Mouse (Mus musculus) fat pad, adult 2 months (tissue): Measurements from ENCODE around the gene Prmt9.

ENCODE experiments used
- DNase-seq: peaks from one replicate; pipeline ENCODE4 v3.0.0-alpha.2; 2011; ENCODE audit warnings: low read depth, low spot score; ENCODE audit errors: extremely low read depth

Prmt9 gene

DNA sequence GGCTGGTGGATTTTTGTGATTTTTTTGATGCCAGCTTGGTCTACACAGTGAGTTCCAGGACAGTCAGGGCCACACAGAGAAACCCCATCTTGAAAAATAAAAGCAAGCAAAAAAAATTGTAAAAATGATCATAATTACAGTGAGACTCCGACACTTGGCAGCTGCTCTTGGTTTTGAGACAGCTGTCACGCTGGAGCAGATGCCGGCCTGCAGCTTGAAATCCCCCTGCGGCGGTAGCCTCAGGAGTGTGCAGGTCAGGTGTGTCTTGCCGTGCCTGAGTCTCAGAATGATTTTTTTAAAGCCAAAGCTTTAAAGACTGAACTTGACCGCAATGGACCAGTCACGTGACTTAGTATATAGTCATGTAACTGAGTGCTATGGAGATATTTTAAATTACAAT is 23.1 kb upstream of the Prmt9 start:
- DNase-seq: no peak

DNA sequence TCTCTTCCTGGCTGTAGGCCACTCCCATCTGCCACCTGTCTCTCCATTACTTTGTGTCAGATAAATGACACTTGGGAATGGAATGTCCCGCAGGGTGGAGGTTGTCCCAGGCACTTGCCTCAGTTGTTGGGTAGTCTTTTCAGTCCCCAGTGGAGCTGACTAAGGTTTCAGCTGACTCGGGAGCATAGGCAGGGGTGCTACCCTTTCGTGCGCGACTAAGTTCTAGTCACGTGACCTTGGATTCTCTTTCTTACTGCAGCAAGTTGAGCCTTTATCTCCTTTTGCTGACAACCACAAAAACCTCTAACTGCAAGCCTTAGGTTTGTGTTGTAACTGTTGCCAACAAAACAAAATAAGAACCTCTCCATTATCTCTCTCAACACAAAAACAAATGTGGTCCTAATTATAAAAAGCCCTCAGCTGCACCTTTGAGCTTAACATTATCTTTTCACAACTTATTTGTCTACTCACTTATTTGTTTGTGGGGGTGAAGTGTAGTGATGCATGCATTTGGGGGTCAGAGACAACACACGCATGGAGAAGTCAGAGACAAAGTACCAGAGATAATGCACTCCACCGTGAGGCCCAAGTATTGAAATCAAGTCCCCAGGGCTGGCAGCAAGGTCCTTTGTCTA is 14.7 kb upstream of the Prmt9 start:
- DNase-seq: no peak

DNA sequence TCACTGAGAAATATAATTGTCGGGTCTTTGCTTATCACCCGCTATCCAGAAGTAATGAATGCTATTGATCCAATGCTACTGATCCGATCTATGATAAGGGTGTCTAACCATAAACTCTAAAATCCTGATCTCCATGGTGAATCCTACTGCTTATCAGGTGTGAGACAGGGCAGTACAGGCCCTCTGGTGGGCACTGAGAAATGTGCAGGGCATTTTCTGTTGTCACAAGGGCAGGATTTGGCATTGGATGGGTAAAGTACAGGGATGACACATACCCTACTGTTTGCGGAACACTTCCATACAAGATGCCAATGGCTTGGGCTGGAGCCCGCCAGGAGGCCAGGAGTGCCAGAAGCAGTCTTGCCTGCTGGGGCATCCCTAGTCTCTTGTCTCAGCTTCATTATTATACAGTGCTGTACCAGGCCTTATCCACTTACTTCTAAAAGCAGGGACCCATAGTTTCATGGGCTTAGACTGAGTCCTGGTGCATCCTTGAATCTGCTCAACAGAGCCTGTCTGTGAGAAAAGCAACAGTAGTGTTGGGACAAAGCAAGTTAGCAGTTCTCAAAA is 14.1 kb upstream of the Prmt9 start:
- no peak for DNase-seq

DNA sequence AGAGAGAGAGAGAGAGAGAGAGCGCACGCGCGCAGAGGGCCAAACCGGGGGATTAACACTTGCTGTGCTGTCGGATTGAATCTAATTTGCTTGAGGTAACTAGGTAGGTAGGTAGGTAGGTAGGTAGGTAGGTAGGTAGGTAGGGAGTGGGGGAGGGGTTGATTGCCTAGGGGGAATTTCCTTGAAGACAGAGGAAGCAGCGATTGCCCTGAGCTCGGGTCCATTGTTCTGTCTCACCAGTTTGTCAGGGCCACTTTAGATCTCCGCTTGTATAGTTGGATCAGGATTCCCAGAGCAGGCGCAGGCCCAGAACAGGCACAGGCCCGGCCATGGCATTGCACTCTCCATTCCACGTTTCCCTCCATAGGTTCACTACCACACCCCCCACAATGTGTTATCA is 12.4 kb upstream of the Prmt9 start:
- DNase-seq: no peak

DNA sequence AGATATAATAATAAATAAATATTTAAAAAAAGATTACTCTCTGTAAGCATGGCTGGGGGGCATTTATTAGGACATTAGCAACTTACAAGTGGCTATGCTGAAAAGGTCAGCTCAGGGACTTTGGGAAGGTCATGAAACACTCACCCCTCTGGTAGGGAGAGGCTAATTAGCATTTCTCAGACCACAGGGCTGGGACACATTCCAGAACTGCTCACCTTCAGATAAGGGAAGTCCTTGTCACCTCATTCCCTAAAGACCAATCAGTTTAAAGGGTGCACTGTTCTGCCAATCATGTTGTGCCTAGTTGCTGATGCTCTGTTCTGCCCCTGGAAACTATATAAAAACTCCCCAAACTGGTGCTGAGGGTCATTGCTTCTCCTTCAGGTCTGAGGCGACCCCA is 10.9 kb upstream of the Prmt9 start:
- DNase-seq: no peak

DNA sequence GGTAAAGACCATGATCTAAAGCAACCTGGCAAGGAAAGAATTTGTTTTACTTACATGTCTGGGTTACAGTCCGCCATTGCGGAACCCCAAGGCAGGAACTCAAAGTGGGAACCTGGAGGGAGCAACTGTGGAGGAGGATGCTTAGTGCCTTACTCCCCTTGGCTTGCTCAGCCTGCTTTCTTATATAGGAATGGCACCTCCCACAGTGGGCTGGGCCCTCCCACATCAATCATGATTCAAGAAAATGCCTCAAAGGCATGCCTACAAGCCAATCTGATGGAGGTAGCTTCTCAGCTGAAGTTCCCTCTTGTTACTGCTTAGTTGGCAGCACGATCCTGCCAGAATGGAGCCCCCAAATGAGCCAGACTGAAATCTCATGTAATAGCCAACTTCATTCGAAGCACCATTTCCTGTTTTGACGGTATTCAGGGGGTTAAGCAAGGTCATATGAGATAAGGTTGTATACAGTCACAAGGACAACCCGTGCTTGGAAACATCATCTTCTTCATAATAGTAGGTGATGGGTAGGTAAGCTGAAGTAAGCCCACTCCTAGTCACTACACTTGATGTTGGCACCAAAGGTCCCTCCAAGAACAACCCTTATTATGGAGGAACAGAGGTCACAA is 5.9 kb upstream of the Prmt9 start:
- DNase-seq: no peak

DNA sequence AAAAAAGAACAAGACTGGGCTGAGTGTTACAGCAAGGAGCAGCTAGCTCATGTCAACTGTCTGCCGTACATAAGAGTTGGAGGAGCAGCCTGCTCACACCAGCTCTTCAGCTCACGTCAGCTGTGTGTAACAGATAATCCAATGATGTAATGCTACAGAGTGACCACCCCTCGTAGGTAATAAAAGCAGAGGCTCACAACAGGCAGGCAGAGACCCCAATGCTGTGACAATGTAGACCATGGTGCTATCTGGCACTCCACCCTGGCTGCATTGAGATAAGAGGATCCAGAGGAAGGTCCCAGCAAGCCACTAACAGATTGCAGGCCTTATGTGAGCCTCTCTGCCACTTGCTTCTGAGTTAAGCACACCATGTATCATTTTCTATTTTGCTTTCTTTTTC is 4.8 kb upstream of the Prmt9 start:
- no peak for DNase-seq

DNA sequence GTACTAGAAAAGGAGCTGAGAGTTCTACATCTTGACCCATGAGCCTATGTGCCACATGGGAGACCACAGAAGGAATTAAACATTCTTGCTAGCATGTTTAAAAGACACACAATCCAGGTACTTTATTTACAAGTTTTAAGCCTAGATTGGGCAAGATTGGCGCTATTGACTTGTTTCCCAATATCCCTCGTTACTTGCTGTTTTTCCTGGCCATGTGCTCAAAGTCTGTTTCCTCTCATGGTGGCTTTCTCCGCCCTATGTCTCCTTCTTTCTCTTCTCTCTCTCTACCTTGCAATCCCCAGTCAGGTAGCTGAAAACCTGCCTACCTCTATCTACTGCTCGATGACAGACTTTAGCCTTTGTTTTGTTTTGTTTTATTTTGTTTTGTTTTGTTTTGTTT is 3.6 kb upstream of the Prmt9 start:
- no peak for DNase-seq

DNA sequence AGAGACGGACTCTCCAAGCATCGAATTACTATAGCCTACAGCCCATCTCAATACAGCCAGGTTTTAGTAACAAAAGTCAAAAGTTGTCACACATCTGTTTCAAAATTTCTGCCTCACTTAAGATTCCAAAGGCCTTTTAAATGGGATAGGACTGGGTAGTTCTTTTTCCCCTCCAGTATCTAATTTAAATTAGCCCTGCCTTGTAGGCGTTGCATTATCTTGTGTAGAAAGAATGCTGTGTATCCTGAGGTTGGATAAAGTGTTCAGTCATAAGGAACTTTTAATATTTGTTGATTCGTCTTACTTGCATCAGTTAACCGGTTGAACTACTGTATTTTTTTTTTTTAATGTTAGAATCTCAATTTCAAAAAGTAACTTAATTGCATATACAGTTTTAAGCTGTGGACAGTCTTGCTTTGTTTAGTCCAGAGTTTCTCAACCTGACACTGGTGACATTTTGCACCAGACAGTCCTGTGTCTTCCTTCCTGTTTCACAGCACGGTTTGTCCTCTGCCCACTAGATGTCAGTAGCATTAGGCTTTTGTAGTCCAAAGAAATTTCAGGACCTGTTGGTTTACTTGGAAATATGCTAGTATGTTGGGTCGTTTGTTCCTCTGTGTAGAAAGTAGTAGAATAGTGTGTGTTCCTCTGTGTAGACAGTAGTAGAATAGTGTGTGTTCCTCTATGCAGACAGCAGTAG is 834 bp downstream of the Prmt9 start:
- DNase-seq: no peak

DNA sequence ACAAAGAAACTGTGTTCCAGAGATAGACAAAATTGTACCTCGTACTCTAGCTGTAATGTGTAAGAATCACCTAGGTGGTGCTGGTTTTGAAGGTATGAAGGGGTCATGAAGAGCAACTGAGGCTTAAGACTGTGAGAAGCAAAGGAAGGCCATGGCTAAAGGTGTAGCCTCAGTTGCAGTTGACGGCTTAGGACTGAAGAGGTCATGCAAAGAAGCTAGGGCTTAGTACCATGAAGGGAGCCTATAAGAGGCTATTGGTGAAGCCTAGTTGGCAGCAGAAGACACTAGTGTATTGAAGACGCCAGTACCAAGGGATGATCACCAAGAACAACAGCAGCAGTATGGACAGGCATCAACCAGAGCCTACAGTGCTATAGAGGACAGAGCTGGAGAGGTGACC is 3.3 kb downstream of the Prmt9 start:
- DNase-seq: no peak

DNA sequence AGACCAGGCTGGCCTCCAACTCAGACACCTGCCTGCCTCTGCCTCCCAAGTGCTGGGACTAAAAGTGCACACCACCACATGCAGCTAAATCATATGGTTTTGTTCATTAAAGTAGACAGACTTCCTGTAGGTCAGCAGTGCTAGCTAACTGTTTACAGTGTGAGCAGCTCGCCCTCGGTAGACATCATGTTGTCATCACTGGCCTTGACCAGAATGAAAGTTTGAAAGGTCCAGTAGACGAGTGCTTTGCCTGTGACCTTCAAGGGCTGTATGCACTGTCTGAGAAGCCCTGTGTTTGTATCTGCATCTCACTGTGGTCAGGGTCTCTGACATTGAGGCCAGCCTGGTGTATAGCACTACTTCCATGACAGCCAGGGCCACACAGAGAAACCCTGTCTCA is 12.2 kb downstream of the Prmt9 start:
- DNase-seq: no peak

DNA sequence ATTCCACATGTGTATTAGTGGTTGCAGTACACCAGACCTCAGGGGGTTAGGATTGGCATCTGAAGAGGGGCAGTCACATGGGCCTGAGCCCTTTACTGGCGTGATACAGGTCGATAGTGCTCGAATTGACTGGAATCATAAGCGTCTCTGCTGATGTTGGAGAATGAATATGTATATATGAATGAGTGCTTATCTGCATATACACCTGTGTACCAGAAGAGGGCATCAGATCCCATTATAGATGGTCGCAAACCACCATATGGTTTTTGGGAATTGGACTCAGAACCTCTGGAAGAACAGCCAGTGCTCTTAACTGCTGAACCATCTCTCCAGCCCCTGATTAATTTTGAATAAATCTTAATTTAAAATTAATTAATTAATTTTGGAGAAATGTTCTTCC is 25.0 kb downstream of the Prmt9 start:
- DNase-seq: no peak

DNA sequence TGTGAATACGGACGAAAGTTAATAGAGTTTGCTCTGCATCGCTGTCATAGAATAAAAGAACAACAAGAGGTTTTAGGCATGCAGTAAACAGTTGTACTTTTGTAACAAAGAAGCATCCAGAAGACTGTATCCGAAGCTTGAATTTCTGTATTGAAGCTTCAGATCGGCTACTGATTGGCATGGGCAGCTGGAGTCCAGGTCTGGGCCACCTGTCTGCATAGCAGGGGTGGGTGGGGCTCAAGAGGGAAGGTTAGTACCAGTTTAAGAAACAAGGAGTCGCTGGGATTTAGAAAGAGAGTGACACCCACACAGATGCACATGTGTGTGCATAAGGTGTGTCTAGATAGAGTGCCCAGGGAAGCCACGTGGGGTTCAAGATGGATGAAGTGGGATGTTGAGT is 28.5 kb downstream of the Prmt9 start:
- no peak for DNase-seq

DNA sequence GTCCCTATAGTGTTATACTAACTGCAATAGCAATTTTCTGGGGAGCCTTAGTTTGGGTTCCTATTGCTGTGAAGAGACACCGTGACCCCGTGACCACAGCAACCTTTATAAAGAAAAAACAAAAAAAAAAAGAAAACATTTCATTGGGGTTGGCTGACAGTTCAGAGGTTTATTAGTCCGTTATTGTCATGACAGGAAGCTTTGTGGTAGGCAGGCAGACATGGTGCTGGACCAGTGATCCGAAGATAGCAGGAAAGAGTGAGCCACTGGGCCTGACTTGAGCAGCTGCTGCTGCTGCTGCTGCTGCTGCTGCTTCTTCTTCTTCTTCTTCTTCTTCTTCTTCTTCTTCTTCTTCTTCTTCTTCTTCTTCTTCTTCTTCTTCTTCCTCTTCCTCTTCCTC is 35.0 kb downstream of the Prmt9 start:
- DNase-seq: no peak

DNA sequence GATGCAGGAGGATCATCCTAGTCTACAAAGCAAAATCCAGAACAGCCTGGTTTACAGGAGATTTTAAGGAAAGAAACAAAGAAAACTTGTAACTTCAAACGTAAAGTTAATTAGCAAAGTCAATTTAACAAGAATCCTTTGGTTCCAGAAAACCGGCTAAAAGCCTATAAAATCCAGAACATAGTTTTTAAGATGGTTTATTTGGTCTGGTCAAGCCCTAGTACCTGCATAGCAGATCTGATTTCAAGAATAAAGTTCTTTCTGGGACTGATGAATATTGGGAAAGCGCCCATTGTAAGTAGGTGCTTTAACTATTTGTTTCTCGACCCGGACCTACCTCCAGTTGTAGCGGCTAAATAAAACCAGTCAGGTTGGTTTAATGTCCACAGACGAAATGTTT is 60.4 kb downstream of the Prmt9 start:
- DNase-seq: no peak

DNA sequence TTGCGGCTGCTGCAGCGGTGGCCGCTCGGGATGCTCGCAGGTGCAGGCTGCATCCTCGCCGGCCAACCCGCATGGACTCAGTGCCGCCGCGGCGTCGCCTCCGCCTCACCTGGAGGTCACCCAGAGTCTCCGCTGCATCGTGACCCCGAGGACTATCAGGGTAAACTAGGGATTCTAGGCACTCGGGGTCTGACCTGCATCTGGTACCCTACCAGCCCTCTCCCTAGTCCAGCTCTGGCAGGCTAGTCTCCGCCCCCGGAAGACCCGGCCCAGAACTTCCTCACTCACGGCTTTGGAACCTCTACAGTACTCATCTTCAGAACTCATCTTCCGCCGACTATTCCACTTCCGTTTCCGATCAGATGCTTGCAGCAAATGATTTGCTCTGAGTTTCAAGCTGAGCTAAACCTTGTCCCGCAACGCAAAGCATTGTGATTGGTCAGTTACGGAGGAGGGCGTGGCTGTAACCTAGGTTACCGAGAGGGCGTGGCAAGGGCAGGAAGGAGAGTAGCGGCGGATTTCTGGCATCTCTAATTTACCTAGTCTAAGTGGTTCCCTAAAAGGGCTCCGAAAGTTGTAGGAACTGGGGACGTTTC is 61.3 kb downstream of the Prmt9 start, which contains the start of gene Tmem184c:
TSS of gene Tmem184c (minus strand) at position 325 of the 596 bp plus-strand sequence.
- DNase-seq: peak; percentile 73

DNA sequence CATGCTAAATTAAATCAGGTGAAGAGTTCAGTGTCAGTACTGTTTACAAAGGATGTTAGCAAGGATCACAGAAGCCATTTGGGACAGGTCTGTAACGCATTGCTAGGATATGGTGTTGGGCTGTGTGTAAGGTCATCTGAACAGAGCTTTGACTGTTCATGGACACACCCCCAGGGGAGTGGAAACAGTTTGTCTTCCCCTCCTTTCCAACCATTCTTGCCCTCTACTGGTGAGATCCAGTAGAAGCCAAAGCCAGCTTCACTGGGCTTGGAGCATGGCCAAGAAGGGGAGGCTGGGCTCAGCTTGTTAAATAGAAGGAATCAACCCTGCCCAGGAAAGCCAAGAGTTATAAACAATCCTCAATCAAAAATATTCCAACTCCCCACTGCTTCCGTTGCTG is 68.7 kb downstream of the Prmt9 start:
- no peak for DNase-seq

DNA sequence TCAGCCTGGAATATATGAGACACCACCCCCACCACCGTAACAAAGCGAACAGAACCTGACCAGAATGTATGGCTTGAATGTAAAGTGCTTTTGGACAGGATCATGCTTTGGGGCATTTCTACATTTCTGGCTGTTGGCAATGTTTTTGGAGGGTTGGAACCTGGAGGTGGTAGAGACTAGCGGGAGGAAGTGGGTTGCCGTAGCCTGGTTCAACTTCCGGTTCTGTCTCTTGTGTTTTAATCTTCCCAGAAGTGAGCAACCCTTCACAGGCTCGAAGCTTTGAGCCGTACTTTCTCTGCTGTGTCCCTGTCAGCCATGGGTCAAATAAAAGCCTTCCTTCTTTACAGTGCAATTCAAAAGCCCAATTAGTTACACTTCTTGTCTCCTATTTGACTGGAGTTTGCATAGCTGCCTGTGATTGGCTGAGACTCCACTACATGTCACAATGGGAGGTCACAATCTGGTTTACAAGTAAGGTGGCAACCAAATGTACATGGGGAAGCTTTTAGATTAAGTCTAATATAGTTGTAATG is 74.5 kb downstream of the Prmt9 start:
- no peak for DNase-seq

DNA sequence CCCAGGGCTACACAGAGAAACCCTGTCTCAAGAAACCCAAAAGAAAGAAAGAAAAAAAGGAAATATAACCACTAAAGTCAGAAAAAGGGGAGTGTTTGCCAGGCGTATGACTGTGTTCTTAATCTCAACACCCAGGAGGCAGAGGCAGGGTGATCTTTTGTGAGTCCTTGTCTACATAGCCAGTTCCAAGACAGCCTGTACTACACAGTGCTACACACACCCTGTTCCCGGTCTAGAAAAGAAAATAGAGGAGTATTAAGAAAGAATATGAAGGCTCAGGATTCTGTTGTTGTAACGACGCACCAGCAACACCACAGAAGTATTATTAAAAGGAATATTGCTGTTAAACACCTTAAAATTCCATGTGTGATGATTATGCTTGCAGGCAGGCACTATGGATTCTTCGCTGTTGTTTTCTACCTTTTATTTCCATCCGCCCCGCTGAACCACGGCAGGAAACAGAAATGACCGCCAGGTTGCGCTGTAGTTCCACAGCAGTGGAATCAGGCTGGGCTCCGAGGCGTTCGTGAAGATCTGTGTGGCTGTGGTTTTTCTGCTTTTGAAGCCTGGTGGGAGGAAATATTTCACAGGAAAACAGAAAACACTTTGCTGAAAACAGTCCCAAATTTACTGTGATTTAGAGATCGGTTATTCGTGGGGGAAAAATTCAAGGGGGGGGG is 80.8 kb downstream of the Prmt9 start:
- DNase-seq: no peak

DNA sequence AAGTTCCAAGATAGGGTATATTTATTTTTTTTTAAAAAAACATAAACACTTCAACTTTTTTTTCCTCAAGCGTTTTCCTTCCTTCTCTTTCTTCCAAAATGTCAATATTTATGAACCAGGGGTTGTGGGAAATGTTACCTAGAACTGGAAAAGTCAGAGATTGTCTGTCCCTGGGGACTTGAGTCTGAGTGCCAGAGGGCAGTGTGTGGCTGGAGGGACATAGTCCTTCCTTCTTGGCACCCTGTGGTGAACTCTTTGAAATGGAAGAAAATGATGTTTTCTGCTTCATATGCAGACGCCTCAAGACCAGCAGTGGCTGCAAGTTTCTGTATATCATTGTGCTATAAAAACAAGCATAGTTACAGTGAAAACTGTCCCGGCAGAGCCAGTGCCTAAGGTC is 81.5 kb downstream of the Prmt9 start:
- DNase-seq: no peak
